Mouse (Mus musculus): ENCODE results near the gene Nt5c1a.

DNA sequence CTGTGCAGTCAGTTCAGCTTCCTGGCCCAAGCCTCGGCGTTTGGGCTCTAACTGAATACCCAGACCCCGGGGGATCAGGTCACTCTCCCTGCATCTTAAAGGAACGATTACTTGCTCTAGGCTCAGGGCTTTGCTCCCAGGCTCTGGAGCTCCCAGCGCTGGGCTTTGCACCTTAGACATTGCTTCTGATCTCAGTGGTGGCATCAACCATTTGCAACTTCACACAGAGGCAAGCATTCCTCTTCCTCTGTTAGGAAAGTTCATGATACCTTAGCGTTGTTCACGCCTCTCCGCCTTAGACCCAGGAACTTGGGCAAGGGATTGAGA is 753 bp downstream of the Nt5c1a start:
- TF ChIP-seq POLR2A (IDR thresholded peaks at IDR 0.05; ENCODE audit: control insufficient read depth, low read depth, low read length): no peak
- no peak for TF ChIP-seq CTCF (IDR thresholded peaks at IDR 0.05; ENCODE audit: control insufficient read depth, insufficient read depth, insufficient replicate concordance, low read depth, low read length)

Measured in testis, adult 2 months (tissue).